Mouse (Mus musculus): Measurements from ENCODE around the gene Gbx2.

The Gbx2 gene

DNA sequence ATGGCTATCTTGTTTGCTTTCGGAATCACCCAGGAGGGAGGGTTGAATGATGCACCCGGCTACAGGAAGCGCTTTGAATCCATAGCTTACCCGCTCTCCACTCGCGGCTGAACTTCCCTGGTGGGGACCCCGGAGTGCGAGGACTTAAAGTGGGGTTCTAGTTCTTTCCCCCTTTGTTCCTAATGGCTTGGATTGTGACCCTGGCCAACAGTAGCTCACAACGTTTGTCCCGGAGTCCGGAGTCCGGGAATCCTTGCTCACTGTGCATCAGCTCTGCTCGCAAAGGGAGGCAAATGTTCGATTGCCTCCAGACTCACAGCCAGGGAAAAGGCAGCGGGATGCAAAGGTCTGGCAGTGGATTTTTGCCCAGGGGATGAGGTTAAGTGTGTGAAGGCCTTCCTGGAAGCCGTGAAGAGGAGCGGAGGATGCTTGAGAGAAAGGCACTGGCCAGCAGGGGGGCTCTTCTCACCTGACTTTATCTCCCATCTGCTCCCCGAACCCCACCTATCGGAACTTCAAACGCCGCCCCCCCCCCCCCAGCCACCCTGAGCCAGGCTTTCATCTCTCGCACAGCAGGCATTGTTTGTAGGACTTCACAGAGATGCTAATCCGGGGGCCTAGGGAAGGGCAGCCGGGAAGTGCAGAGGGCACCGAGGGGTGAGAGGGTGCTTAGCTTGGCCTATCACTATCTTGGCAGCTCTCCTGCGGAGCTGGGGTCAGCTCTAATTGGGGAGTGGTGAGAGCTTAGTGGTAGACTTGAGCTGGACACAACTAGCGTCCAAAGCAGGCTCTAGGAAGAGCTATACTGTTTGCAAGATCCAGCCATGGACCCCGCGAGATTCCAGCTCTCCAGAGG, 4.7 kb upstream of the Gbx2 start:
- no peak for DNase-seq (ENCODE audit: low spot score)

DNA sequence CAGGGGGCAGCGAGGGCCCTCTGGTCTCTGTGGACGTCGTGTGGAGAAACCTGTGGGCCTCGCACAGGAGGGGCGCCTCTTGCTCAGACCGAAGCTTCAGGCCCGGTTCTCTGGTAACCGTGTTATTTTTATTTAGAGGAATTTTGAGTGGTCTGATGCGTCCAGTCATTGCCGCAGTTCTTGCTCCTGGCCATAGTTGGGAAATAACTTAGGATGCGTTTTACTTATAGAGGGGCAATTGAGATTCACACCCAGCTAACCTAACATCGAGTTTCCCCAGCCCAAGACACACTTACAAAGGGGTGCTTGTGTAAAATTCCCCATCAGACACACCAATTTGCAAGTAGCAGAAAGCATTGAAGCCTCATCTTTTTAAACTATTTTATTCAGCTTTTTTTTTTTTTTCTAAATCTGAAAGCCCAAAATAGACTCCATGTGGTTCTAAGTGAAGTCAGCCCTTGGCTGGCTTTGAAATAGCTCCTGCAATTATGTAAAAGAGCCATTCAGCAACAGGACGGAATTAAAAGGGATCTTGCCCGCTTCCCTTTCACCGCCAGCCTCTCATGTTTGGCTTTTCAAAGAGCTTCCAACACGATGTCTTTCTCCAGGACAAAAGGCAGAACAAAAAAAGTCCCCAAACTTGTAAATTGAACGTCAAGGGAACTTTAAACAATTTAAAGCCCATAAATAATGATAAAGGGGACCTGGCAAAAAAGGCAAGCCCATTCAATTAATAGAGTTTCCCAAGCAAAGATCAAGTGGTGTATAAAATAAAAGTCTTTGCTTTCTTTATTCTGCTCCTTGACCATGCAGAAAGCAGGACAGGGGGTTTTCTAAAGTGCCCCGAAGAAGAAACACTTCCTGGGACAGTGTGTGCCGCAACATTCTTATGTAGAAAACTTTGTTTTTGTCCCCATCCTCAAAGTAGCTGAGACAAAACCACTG, 3.6 kb upstream of the Gbx2 start:
- DNase-seq (ENCODE audit: low spot score): no peak

DNA sequence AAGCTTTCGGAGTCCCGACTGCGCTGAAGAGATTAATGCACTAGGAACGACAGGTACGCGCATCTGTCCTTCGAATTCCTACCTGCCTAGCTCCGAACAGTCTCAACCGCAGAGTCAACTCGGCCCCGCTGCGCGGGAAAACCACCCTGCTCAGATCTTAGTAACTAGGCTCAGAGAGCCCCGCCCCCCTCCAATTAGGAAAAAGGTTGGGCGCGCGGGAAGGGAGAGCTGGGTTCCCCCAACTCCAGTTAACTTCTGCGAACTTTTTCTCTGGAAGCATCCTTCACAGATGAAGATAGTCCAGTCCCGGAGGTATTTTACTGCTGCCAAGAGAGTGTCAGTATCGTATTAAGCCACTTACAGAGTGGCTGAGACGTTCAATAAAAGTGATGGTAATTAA, 2.8 kb upstream of the Gbx2 start:
- no peak for DNase-seq (ENCODE audit: low spot score)

DNA sequence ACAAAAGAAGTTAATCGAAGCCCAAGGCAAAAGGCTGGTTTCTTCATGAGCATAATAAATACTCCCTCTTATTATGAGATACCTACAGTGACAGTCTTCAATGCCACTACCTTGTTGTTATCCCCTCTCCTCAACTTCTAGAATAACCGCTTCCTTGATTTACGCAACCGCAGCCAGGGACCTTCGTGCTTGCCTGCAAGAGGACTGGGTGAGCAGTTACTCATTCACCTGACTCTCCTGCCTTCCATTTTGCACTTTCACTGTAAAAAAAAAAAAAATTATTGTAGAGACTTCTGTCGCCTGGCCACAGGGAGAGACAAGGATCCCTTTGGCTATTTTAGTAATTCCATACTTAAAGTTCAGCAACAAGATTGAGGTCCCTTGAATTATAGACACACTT, 2.0 kb upstream of the Gbx2 start:
- no peak for DNase-seq (ENCODE audit: low spot score)

DNA sequence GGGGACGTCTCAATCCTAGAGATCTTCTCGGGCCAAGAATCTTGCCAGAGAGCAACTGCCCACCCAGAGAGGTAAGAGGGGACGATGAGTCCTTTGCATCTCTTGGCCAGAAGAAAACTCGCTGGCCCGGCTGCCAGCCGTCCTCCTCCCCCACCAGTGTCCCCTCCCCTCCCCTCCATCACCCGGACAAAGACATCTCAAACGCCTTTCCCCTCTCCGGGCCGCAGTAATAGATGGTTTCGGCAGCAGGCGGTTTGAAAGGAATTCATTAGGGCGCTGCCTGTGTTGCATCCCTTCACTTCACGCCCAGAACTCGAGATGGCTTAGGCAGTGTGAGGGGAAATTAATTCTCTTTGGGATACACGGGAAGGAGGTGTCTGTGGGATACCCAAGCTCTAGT, 1.6 kb upstream of the Gbx2 start:
- DNase-seq (ENCODE audit: low spot score): no peak

DNA sequence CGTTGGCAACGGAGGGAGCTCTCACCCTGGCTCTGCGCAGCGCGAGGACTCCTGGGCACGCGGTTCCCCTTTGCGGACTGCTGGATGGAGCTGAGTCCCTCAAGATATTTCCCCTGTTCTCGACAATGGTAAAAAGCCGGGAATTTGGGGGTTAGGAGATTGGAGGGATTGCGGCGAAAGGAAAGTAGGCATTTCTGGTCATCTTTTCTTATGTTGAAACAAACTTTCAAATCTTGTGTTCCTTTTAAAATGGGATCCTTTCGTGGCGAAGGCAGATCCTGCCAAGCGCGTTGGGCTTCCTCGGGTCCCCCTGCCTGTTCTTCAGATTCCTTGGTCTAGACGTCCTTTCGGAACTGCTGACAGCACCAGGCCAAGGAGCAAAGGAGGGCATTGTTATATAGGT, 1.0 kb upstream of the Gbx2 start:
- DNase-seq (ENCODE audit: low spot score): no peak

DNA sequence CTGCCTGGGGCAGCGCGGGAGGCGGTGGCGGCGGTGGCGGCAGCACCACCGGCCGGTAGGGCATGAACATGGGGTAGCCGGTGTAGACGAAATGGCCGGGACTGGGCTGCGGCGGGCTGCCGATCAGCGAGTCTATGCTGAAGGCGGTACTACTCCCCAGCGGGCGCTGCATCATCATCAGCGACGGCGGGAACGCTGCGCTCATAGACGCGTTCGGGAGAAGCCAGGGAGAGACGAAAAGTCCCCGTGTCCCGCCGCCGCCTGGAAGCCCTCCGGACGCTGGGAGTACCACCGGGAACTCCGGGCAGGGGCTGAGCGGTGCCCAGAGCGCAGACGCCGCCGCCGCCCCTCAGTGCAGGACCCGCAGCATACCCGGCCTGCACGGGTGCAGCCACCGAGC, 428 bp downstream of the Gbx2 start:
- no peak for DNase-seq (ENCODE audit: low spot score)

DNA sequence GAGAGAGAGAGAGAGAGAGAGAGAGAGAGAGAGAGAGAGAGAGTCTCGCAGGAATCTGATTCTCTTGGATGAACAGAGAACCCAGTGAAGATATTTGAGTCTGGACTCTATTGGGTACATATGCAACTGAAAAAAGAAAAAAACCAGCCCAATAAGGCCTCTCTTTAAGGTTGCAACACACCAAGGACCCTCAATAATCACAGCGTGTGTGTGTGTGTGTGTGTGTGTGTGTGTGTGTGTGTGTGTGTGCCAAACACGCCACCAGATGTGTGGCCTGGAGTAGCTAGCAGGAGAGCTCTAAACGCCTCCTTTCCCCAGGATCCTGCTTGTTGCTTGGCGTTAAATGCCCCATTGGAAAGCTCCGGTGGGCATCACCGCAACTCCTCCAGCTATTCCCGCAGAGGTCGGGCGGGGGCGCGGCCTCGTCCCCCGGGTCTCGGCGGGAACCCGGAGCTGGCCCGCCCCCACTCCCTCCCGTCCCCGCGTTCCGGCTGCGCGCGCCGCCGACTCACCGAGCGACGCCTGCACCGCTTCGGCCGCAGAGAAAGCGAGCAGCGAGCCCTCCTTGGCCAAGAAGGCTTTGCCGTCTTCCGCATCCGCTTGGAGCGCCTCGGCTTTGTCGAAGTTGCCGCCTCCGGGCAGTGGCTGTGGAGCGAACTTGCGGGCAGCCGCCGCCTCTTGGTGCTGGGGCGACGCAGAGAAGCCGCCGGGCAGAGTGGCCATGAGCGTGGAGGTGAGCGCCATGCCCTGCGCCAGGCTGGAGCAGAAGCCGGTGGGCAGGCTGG, 1.1 kb downstream of the Gbx2 start:
- no peak for DNase-seq (ENCODE audit: low spot score)

DNA sequence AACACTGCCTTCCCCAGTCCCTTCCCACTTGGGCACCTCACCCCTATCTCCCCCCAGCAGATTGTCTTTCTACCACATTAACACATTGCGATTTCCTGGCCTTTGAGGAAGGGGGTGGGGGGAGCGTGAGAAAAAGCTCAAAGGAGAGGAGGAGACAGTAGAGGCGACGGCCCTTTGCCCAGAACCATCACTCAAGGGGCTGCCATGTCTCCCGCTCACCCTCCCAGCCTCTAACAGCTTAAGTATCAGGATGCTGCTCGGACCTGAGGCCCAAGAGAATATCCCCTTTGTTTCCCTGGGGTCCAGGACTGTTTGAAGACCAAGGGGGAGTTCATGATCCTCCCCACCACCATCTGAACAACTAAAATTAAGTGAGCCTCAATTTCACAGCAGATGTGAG, 1.8 kb downstream of the Gbx2 start:
- no peak for DNase-seq (ENCODE audit: low spot score)

DNA sequence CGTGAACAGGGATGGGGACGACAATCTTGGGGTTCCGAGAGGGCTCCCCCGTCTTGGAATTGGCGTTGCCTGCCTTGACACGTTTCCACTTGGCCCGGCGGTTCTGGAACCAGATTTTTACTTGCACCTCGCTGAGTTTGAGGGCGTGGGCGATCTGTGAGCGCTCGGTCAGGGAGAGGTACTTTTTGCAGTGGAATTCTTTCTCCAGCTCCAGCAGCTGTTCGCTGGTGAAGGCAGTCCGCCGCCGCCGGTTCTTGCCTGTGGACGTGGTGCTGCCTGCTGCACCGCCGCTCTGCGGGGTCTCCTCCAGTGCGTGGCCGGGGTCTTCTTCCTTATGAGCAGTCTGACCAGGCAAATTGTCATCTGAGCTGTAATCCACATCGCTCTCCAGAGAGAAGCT, 2.3 kb downstream of the Gbx2 start:
- no peak for DNase-seq (ENCODE audit: low spot score)

DNA sequence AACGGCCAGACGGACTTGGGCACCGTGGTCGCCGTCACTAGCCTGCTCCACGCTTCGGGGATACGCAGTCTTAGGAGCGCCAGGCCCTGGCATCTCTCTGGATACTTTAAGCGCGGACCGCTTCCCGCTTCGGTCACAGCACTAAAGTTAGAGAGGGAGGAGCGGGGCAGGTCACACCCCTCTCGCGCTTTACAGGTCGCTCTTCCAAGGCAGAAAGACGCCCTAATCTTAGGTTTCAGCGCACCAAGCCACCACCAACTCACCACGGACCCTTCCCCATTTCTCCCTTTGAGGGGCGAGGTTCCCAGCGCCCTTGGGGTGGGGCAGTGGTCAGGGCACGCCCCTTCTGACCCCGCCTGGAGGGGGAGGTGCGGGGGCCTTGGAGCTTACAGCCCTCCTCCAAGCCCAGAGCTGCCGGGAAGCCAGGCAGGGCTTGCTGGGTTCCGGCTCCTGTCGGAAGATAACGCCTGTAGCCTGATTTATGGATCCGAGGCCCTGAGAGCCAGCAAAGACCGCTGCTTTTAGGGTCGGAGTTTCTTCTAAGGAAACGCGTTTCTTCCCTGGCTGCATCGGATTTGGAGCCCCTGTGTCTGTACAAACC, 3.8 kb downstream of the Gbx2 start:
- no peak for DNase-seq (ENCODE audit: low spot score)

DNA sequence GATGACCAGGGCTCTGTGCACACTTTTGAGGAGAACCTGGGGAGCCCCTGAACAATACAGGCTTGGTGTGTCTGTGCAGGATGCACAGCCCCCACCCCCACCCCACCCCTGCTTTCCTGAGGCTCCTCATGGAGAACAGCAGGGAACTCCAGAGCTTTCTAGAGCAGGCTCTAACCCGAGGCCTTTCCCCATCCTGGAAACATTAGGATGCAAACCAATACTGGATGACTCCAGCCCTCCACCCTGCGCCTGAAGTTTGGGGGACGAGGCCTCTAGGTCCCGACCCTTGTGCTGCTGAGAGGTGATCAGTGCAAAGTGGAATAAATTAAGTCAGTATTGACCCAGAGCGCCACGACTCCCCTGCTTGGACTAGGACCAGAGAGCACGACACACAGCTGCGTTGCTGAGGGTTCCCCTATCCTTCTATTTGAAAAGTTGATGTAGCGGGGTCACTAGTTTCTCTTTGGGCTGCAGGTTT, 4.4 kb downstream of the Gbx2 start:
- DNase-seq (ENCODE audit: low spot score): no peak

DNA sequence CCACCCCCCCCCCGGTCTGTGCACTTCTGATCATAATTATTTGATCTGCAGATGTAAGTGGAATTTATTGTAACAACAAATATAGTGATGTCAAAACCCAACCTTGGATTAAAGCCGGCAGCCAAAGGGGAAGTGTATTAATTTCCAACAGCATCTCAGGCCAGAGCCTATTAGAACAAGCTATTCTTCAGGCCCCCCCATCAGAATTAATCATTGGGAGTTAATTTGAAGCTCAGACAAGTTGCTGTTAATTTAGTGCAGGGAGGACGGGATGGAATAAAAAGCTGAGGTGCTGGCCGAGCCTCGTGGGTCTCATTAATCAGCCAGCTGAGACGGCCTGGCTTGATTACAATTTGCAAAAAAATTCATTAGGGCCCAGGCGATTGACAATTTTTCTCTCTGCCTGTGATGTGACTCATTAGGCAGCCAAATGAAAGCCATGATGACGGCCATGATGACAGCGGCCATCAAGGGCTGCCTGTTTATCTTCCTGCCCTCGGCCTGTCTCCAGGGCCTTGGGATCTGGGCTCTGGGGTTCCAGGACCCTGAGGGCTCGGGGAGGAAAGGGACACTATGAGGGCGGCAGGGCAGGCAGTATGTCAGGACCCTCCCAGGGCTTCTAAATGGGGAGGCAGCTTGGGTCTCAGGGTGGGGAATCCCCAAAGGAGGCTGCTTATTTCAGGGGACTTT, 5.3 kb downstream of the Gbx2 start:
- no peak for DNase-seq (ENCODE audit: low spot score)

DNA sequence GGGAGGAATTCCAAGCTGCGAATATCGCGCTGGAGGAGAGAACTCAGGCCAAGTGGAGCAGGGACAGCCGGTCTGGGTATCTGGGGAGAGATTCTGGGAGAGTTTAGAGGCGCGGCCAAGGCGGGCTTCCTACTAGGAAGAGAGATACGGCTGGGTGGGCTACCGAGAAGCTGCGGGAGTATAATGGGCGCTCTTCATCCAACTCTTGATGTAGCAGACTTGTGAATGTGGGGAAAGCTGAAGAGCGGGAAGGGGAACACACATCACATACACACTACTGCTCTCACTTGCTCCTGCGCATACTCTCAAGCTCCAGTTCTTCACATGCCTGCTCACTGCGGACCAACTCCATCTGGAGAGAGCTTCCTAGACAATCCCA, 7.3 kb downstream of the Gbx2 start:
- DNase-seq (ENCODE audit: low spot score): no peak

DNA sequence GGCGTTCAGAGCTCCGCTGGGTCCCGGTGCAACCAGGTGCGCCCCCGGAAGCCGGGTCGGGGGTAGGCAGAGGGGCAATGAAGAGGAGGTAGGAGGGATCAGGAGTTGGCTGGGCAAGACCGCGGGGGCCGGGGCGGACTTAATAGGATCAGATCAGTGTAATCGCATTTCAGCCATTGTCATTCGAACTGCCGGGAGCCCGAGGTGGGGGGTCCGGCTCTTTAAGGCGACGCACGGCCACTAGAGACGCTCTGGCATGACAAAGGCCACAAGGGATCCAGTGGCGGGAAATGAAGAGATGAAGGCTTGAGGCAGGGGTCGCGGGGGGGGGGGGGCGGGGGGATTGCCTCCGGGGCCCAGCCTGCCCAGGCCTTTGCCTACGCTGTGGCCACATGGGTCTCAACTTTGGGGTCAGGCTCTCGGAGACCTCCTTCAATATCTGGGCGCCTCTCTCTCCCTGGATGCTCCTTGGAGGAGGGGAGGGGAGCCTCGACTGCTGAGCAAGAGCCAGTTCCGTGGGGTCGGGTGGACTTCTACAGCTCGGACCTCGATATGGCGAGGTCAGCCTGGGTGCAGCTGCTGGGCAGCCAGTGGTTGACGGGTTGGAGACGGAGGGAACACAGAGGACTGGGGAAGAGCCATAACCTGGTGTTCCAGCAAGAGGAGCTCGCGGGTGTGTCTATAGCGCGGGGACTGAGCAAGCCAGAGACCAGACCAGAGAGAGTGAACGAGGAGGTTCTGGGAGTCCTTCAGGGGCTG, 7.9 kb downstream of the Gbx2 start:
- DNase-seq (ENCODE audit: low spot score): no peak

DNA sequence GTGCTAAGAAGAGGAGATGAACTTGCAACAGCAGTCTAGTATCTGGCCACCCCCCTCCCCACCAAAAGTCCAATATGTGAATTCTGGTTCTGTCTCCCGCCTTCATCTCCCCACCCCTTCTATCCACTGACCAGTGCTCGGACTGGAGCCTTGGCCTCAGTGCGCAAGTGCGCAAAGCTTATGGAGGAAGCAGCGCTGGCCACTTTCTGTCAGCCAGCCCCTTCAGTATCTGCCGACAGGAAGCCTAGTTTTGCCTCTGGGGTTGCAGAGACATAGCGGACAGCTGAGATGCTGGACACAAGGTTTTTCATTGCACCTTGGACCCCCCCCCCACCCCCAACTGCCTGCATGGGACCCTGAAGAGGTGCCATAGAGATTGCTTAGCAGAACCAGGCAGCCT, 8.7 kb downstream of the Gbx2 start:
- no peak for DNase-seq (ENCODE audit: low spot score)

DNA sequence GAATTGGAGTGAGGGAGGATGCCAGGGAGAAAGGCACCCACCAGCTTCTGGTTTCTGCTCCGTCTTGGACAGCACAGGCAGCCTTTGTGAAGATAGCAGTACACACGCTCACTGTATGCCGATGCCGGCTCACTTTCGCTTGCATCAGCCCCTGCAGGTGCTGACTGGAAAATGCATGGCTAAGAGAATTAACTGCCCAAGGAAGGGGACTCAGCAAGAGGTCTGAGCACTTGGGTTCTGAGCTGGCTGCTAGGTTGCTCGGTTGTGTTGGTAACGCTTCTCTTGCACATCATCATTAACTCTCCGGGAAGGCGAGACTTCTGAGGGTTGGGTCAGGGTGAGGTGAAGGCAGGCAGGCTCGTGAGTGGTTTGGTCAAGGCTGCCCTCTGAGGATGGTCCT, 9.2 kb downstream of the Gbx2 start:
- DNase-seq (ENCODE audit: low spot score): no peak

DNA sequence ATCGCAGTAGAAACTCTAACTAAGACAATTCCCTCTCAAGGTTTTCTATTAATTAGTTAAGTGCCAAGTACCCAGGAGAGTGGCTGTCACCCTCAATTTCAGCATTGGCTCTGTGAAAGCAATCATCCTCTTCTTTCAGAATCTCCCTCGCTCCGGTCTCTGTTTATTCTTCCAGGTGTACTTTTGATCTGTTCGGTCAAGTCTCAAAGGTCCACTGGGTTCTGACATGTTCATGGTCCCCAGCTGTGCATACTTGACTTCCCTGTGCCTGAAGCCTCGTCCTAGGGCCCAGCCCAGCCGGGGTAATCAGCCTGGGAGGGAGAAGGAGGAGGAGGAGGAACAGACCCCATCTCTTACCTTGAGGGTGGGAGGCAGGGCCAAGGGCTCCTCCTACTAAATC, 11.8 kb downstream of the Gbx2 start:
- DNase-seq (ENCODE audit: low spot score): no peak

DNA sequence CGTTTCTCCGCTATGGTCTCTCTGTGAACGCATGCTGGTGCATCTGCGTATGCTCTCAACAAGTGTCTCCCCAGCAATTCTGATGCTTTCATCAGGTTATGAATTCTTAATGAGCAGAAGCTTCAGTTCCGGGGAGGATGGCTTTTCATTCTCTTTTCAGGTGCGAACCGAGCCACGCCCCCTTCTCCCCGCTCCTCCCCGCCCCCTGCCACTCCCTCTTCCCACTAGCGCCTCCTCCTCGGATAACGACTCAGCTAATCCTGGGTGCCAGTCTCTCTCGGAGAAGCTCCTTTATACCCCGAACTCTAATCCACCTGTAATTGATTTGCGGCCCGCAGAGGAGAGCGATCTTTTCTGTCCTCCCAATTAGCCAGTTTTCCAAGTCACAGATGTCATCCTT, 12.9 kb downstream of the Gbx2 start:
- no peak for DNase-seq (ENCODE audit: low spot score)

DNA sequence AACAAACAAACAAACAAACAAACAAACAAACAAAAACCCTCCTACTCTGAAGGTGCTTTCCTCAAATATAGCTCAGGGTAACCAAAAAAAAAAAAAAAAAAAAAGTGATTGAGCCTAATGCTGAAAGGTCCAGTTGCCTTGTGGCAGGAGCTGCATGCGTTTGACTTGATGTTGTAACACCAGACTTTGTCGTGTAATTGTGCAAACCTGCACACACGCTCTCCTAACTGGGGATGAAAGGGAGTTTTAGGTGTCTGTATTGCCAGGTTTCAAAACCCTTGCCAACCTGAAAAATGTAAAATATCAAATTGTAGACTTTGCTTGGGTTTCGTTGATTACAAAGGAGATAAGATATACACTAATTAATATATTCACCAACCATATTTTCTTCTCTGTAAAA, 17.4 kb downstream of the Gbx2 start:
- DNase-seq (ENCODE audit: low spot score): no peak

DNA sequence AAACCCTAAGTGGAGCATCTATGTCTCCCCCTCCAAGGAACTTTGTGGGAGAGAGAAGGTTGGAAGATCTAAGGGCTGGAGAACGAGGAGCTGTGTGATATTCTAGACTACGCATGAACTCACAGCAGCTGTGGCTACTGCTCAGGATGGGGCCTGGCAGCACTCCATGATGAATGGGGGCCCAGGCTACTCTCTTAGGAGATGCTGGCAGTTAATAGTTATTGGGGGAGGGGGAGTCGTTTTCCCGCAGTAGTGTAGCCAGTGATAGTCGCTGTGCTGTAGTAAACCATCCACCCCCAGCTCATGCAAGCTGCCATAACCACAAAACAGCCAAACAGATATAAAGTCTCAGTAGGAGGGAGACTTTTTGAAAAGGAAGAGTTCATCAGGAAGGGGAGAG, 18.6 kb downstream of the Gbx2 start:
- DNase-seq (ENCODE audit: low spot score): no peak
